Mouse (Mus musculus): ENCODE results near the gene Pmis2. TPM values are rescaled to one million over a fixed set of nuclear protein-coding genes. Genes with fewer than 3 reads are reported as not detected.

Gene Pmis2
- polyA plus RNA-seq, 1 experiment = not detected

- Histone ChIP-seq H3K36me3 (ENCODE audit: control insufficient read depth, insufficient read depth, low read length, poor library complexity, severe bottlenecking) (peaks cover 17% of the 10 kb centered on the region), H3K4me1 (ENCODE audit: control insufficient read depth, insufficient read depth, low read length) (peaks cover 3% of the 10 kb centered on the region), H3K4me3 (ENCODE audit: low read depth, low read length) (no peak overlapping the region), H3K27me3 (ENCODE audit: control insufficient read depth, insufficient read depth, low read length, poor library complexity, severe bottlenecking) (no peaks in the 10 kb centered on the region), H3K9me3 (replicated peaks; ENCODE audit: control insufficient read depth, insufficient read depth, low read length, poor library complexity, severe bottlenecking) (no peaks in the 10 kb centered on the region), H3K9ac (ENCODE audit: low read depth, poor library complexity, severe bottlenecking) (peak overlapping the region; percentile 29; the same call in 1 of the 2 replicates), H3K27ac (ENCODE audit: insufficient read depth, low read length) (peak overlapping the region; percentile 84)
- TF ChIP-seq EP300 (IDR thresholded peaks at IDR 0.05; ENCODE audit: insufficient read depth, low read depth, low read length) = peak; percentile 69; the same call in 1 of the 2 replicates
- no peak for TF ChIP-seq POLR2A (IDR thresholded peaks at IDR 0.05; ENCODE audit: insufficient read depth, low read length)
- TF ChIP-seq CTCF (IDR thresholded peaks at IDR 0.05; ENCODE audit: low read depth, low read length) = no peak
These were observed 32.3 kb downstream of the Pmis2 start for GRCm38 (mm10) chr7:30639083-30639482.

GRCm38 (mm10) chr7:30636395-30636794 lies 35.0 kb downstream of the Pmis2 start:
- Histone ChIP-seq H3K9ac (ENCODE audit: low read depth, poor library complexity, severe bottlenecking) (no peak overlapping the region), H3K4me3 (ENCODE audit: low read depth, low read length) (no peak overlapping the region), H3K36me3 (ENCODE audit: control insufficient read depth, insufficient read depth, low read length, poor library complexity, severe bottlenecking) (peaks cover 6% of the 10 kb centered on the region), H3K27me3 (ENCODE audit: control insufficient read depth, insufficient read depth, low read length, poor library complexity, severe bottlenecking) (no peaks in the 10 kb centered on the region), H3K4me1 (ENCODE audit: control insufficient read depth, insufficient read depth, low read length) (peaks cover 3% of the 10 kb centered on the region), H3K9me3 (replicated peaks; ENCODE audit: control insufficient read depth, insufficient read depth, low read length, poor library complexity, severe bottlenecking) (no peaks in the 10 kb centered on the region), H3K27ac (ENCODE audit: insufficient read depth, low read length) (no peak overlapping the region)
- TF ChIP-seq POLR2A (IDR thresholded peaks at IDR 0.05; ENCODE audit: insufficient read depth, low read length) (no peak), EP300 (IDR thresholded peaks at IDR 0.05; ENCODE audit: insufficient read depth, low read depth, low read length) (no peak), CTCF (IDR thresholded peaks at IDR 0.05; ENCODE audit: low read depth, low read length) (no peak)

GRCm38 (mm10) chr7:30635752-30636151 lies 35.7 kb downstream of the Pmis2 start, which contains the start of gene Etv2:
TSS of gene Etv2 (minus strand) at chr7:30635852.
- TF ChIP-seq EP300 (IDR thresholded peaks at IDR 0.05; ENCODE audit: insufficient read depth, low read depth, low read length) (no peak), CTCF (IDR thresholded peaks at IDR 0.05; ENCODE audit: low read depth, low read length) (no peak), POLR2A (IDR thresholded peaks at IDR 0.05; ENCODE audit: insufficient read depth, low read length) (no peak)
- H3K27me3 ChIP-seq (ENCODE audit: control insufficient read depth, insufficient read depth, low read length, poor library complexity, severe bottlenecking) = no peaks in the 10 kb centered on the region
- peaks cover 3% of the 10 kb centered on the region for H3K4me1 ChIP-seq (ENCODE audit: control insufficient read depth, insufficient read depth, low read length)
- H3K9ac ChIP-seq (ENCODE audit: low read depth, poor library complexity, severe bottlenecking) = peak within 1 kb of the TSS; percentile 30; the same call in 1 of the 2 replicates
- H3K9me3 ChIP-seq (replicated peaks; ENCODE audit: control insufficient read depth, insufficient read depth, low read length, poor library complexity, severe bottlenecking) = no peaks in the 10 kb centered on the region
- peaks cover under 1% of the 10 kb centered on the region for H3K36me3 ChIP-seq (ENCODE audit: control insufficient read depth, insufficient read depth, low read length, poor library complexity, severe bottlenecking)
- H3K4me3 ChIP-seq (ENCODE audit: low read depth, low read length) = peak within 1 kb of the TSS; percentile 26
- H3K27ac ChIP-seq (ENCODE audit: insufficient read depth, low read length) = no peak within 1 kb of the TSS

GRCm38 (mm10) chr7:30634621-30635020 lies 36.8 kb downstream of the Pmis2 start:
- peak; percentile 82 for TF ChIP-seq CTCF (IDR thresholded peaks at IDR 0.05; ENCODE audit: low read depth, low read length)
- TF ChIP-seq EP300 (IDR thresholded peaks at IDR 0.05; ENCODE audit: insufficient read depth, low read depth, low read length) = no peak
- no peak for TF ChIP-seq POLR2A (IDR thresholded peaks at IDR 0.05; ENCODE audit: insufficient read depth, low read length)
- H3K9ac ChIP-seq (ENCODE audit: low read depth, poor library complexity, severe bottlenecking) = peak overlapping the region; percentile 30; the same call in 1 of the 2 replicates
- no peaks in the 10 kb centered on the region for H3K27me3 ChIP-seq (ENCODE audit: control insufficient read depth, insufficient read depth, low read length, poor library complexity, severe bottlenecking)
- H3K27ac ChIP-seq (ENCODE audit: insufficient read depth, low read length) = no peak overlapping the region
- peaks cover 2% of the 10 kb centered on the region for H3K4me1 ChIP-seq (ENCODE audit: control insufficient read depth, insufficient read depth, low read length)
- peak overlapping the region; percentile 26 for H3K4me3 ChIP-seq (ENCODE audit: low read depth, low read length)
- no peaks in the 10 kb centered on the region for H3K9me3 ChIP-seq (replicated peaks; ENCODE audit: control insufficient read depth, insufficient read depth, low read length, poor library complexity, severe bottlenecking)
- no peaks in the 10 kb centered on the region for H3K36me3 ChIP-seq (ENCODE audit: control insufficient read depth, insufficient read depth, low read length, poor library complexity, severe bottlenecking)

- Histone ChIP-seq H3K36me3 (ENCODE audit: control insufficient read depth, insufficient read depth, low read length, poor library complexity, severe bottlenecking) (no peaks in the 10 kb centered on the region), H3K27ac (ENCODE audit: insufficient read depth, low read length) (no peak overlapping the region), H3K9ac (ENCODE audit: low read depth, poor library complexity, severe bottlenecking) (peak overlapping the region; percentile 11; the same call in 1 of the 2 replicates), H3K27me3 (ENCODE audit: control insufficient read depth, insufficient read depth, low read length, poor library complexity, severe bottlenecking) (no peaks in the 10 kb centered on the region), H3K4me1 (ENCODE audit: control insufficient read depth, insufficient read depth, low read length) (peaks cover 1% of the 10 kb centered on the region), H3K4me3 (ENCODE audit: low read depth, low read length) (peak overlapping the region; percentile 21), H3K9me3 (replicated peaks; ENCODE audit: control insufficient read depth, insufficient read depth, low read length, poor library complexity, severe bottlenecking) (no peaks in the 10 kb centered on the region)
- TF ChIP-seq EP300 (IDR thresholded peaks at IDR 0.05; ENCODE audit: insufficient read depth, low read depth, low read length) (no peak), CTCF (IDR thresholded peaks at IDR 0.05; ENCODE audit: low read depth, low read length) (no peak), POLR2A (IDR thresholded peaks at IDR 0.05; ENCODE audit: insufficient read depth, low read length) (no peak)
These were observed 37.5 kb downstream of the Pmis2 start for GRCm38 (mm10) chr7:30633762-30634412.

GRCm38 (mm10) chr7:30629013-30629412 lies 42.4 kb downstream of the Pmis2 start:
- H3K4me3 ChIP-seq (ENCODE audit: low read depth, low read length) = no peak overlapping the region

More at GRCm38 (mm10) chr7:30629013-30629412, 42.4 kb downstream of the Pmis2 start:
- Histone ChIP-seq H3K27ac (ENCODE audit: insufficient read depth, low read length) (no peak overlapping the region), H3K36me3 (ENCODE audit: control insufficient read depth, insufficient read depth, low read length, poor library complexity, severe bottlenecking) (peaks cover 3% of the 10 kb centered on the region; the same call in 1 of the 2 replicates), H3K27me3 (ENCODE audit: control insufficient read depth, insufficient read depth, low read length, poor library complexity, severe bottlenecking) (no peaks in the 10 kb centered on the region), H3K4me1 (ENCODE audit: control insufficient read depth, insufficient read depth, low read length) (no peaks in the 10 kb centered on the region), H3K9ac (ENCODE audit: low read depth, poor library complexity, severe bottlenecking) (no peak overlapping the region), H3K9me3 (replicated peaks; ENCODE audit: control insufficient read depth, insufficient read depth, low read length, poor library complexity, severe bottlenecking) (no peaks in the 10 kb centered on the region)
- TF ChIP-seq EP300 (IDR thresholded peaks at IDR 0.05; ENCODE audit: insufficient read depth, low read depth, low read length) (no peak), CTCF (IDR thresholded peaks at IDR 0.05; ENCODE audit: low read depth, low read length) (no peak), POLR2A (IDR thresholded peaks at IDR 0.05; ENCODE audit: insufficient read depth, low read length) (no peak)

Measured in ES-Bruce4 (cell line).